Mouse (Mus musculus) right cerebral cortex, postnatal 10 days (tissue): Measurements from ENCODE around the gene Acer3.
A peak's percentile ranks its signal among the peaks of the same experiment; 100 is the strongest.

Experiments
- DNase-seq, 2 experiments: peaks; one replicate each; pipeline ENCODE4 v3.0.0; 2021; ENCODE audit warnings: low spot score in 2 of 2

Acer3 gene

DNA sequence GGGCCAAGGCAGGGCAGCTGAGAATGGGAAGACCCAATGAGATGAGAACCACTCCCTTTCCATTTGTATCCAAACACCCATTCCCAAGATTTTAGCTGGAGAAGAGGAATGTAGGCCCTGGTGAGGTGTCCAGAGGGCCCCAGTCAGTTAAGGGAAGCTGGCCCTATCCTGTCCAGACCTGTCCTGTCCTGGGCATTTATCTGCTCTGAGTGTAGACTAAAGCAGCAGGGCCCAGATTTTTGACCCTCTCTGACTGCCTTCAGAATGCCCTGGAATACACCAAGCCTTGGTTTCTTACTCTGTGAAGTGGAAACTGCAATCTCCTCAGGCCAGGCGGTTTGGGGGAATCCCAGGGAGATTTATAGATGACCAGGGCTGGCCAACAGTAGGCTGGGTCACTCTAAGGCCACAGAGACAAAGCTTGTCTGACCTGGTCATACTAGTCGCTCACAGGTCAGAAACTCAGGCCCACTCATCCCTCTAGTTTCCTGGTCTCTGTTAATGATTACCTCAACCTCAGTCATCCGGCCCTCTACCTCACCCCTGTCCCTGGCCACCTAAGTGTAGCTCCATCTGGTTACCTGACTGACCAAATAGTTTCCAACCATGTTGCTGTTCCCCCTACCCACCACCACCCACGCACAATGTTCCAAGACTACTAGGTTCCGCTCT lies 142.3 kb downstream of the Acer3 start:
- DNase-seq: no peak

DNA sequence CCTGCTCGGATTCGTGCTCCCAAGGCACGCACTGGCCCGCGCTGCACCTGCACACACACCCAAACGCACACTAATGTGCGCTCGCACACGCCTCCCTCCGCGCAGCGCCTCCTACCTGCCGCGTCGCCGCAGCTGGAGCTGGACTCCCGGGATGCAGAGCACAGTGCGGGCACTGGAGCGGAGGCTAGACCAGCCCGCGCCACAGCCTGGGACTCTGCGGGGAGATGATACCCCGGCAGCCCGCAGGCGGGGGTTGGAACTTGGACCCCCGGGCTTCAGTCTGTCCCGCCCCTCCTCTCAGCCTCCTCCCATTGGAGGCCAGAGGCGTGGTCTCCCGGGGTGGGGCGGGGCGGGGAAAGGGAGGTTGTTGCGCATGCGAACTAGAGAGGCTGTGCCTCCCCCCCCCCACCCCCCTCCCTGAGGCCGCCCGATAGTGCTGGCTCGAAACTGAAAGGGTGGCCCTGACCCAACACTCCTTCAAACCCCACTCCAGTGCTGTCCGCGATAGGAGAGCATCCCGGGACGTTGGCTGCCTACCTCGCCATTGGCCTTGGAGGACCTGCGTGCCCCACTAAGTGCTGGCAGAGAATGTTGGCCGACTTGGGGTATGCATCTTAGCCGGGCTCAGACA lies 143.0 kb downstream of the Acer3 start, which contains the start of gene Capn5:
Gene Capn5, minus strand, starts transcription at position 346 of the 631 bp plus-strand sequence.
- peak; percentile 71 to 73 for DNase-seq

DNA sequence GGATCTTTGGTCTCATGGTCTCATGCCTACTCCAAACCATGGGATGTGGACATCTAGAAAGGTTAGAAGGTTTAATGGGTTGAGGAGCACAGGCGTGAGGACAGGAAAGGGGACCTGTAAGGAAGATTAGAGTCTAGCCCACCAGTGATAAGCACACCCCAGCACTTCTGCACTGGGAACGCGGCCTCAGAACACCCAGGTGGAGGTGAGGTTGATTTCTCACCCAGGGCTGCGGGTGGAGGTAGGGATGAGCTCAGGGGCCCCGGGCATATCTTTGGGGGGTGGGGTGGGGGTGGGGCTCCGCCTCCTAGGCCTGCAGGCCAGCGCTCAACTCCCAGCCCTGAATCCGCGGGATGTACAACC lies 143.5 kb downstream of the Acer3 start:
- DNase-seq: no peak

DNA sequence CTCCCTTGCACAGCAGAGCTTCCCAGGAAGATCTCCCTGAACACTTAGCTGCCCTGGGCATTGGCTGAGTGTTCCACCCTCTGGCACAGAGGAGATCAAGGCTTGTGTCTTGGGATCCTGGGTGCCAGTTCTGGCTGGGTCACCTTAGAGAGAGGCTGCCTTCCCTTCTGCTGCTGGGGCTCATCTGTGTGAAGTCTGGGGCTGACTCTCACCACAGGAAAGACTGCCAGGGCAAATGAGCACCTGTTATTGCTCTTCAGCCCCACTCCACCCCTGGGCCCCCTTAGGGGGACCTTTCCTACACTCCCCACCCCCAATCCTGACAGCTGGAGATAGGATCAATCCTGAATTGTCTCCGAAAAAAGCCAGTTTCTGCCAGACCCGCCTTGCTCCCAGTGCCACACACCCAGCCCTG lies 143.9 kb downstream of the Acer3 start:
- DNase-seq: no peak

DNA sequence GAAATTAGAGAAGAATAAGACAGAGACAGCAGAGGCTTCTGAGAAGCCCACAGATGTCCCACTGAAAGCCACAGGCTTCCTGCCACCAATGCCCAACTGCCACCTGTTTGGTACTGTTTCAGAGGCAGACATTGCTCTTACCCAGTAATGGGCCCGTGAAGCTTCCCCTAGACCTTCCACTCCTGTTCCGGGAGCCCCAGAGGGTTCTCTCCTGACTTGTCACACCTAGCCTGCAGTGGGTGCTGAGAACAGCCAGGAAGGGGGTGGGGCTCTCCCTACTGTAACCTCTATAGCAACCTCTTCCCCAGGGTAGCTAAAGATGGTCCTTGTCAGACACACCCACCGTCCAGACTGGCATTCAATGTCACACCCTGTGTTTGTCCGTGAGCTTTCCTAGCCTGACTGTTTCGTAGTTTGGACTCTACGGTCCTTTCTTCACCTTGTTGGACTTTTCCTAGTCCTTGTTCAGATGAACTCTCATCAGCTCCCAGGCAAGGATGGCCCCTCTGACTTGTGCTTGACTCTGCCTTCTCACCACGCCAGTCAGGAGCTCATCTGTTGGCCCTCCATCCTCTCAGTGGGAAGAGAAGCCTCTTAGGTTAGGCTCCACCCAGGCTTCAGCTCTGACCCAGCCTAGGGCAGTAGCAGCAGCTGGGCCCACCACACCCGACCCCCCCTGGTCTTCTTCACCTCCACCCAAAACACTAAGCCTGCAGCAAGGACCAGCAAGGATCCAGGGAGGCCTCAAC lies 144.5 kb downstream of the Acer3 start:
- DNase-seq: no peak

DNA sequence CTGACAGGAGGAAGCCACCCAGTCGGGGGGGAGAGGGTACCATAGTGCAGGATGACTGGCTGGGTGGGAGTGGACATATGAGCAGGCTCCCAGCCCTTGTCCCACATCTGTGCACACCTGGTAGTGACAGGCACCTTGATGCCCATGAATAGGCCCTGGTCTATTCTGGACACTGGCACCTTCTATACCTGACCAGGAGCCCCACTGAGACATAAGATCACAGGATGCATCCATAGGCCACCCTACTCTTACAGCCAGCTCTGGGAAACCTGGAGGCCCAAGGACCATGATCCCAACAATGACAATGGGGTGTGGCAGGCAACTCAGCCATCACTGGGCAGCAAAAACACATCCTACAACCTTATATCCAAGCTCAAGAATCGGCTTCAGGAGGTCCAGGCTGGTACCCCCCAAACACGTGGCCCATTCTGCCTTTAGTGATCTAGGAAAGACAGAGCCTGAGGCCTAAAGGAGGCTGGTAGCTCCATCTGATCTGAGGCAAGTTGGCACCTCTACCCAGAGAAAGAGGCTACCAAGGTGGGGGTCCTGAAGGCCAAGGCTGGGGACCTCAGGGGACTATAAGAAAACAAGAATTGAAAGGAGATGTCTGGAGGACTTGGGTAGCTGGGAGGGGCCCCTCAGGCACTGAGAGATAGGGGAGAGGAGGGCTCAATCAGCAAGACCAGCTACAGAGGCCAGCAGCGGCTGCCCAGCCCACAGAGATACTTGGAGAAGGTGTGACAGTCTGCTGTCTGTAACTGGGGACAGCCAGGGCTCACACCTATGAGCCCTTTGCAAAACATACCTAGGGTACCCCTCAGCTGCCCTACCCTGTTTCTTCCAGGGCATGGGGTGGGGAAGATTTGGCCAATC lies 145.9 kb downstream of the Acer3 start:
- no peak for DNase-seq

DNA sequence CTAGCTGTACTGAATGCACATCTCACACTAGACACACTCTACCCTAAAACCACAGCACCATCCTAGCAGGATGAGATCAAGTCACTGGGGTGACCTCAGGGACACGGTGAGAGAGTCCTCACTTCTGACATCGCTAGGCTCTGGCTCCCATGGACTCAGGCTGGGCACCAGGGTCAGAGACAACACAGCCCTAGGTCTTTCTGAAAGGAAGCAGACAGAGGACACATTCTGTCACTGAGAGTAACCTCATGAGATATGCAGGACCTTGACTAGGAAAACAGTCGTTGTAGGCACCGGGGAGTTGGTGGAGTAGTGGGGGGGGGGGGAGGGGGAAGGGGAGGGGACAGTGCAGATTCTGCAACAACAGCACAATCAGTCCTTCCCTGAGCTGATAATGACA lies 147.6 kb downstream of the Acer3 start:
- no peak for DNase-seq

DNA sequence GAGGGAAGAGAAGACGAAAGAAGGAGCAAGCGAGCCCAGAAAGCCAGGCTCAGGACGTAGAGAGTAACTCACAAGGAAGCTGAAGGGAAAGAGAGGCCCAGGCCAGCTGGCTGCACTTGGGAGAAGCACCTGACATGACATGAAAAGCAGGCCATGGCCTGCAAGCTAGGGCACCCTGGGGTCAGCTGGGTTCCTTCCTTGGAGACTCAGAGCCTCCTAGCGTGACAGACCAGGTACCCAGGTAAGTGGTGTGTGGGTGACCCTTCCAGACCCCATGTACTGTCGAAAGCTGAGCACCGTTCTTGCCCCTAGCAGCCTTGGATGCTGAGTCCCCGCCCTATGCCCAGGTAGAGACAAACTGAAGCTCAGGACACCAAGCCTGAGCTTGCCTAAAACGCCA lies 148.3 kb downstream of the Acer3 start:
- DNase-seq: no peak

DNA sequence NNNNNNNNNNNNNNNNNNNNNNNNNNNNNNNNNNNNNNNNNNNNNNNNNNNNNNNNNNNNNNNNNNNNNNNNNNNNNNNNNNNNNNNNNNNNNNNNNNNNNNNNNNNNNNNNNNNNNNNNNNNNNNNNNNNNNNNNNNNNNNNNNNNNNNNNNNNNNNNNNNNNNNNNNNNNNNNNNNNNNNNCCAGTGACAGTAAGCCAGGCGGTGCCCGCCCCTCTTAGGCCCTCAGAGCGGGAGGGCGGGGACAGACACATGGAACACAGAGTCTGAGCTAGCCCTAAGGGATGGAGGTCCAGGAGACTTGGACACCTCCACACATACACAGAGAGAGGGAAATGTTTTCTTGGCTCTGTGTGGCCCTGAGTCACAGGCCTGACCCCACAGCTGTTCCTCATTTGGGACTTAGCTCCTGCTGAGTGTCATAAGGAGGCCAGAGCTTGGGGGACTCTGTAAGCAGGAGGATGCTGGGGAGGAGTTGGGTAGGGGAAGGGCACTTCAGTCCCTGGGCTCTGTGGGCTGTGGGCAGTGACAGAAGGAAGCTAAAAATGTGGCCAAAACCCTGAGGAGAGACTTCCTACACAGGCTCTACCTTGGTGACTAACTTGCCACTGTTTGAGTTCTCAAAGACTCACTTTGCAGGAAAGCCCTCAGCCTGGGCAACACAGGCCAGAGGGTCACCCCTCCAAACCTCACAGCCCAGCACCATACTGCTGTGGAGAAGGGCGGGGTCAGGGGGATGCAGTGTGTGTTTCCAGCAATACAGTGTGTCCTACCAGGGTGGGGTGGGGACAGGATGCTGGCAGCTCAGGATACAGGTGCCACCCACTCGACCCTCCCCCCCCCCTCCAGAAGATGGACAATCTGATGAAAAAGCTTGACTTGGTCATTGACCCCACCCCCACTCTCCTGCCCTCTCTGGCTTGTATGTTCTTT lies 149.6 kb downstream of the Acer3 start:
- peak in 1 of 2 experiments; percentile 25 for DNase-seq

DNA sequence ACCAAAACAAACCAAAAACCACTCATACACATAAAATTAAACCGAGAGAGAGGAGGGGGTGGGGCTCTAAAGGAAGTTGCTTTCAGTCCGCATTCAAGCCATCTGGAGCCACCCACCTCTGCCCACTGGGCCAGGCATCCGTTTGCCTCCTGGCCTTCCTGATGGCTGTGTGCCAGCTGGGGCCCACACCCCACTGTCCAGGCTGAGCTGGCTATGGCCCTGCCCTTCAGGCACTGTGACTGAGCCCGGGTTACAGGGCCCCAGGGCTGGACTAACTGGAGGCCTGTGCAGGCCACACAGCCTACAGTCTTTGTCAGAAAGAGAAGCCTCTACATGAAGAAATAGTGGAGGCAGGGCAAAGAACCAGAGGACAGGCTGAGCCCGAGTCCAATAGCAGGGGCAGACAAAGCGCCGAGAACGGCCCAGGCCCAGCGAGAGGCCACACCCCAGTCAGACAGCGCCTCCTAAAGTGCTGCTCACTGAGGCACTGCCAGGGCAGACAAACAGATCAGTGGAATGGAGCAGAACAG lies 155.9 kb downstream of the Acer3 start:
- DNase-seq: no peak

DNA sequence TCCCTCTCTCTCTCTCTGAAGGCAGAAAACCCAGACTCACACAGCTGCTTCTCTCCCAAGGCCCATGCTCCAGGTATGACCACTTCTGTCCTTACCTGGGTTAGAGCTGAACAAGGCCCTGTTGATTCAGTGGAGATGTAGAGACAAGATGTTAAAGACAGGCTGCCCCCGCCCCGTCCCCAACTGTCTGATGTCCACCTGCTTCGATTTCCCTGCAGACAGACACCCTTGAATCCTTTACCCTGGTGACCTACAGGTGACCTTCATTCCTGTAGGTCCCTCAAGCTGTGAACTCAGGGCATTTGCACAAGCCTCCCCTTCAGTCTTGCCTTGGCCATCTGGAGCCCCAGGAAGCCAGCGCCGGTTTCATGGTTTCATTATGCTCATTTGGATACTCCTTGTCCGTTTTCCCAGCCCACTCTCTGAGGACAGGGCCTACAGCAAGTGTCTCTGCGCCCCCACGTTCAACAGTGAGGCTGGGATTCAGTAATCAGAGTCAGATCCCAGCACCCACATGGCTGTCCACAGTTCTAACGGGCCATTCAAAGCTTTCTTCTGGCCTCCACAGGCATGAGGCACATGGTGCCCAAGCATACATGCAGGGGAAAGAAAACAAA lies 156.5 kb downstream of the Acer3 start:
- DNase-seq: no peak

DNA sequence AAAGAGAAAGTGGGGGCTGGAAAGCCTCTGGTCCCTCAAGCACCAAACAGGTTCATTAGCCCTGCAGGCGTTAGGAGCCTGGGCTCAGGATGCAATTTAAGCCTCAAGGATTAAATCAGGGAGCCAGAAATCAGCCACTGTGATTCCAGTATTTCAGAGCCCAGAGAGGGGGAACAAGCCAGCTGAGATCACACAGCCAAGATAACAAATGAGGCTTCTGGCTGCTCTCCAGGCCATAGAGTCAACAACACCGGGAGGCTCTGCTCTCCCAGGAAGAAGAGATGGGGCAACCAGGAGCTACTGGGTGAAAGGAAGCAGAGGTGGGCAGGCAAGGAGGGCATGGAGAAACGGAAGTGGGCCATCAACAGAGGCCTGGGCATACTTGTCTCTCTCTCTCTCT lies 157.3 kb downstream of the Acer3 start:
- no peak for DNase-seq

DNA sequence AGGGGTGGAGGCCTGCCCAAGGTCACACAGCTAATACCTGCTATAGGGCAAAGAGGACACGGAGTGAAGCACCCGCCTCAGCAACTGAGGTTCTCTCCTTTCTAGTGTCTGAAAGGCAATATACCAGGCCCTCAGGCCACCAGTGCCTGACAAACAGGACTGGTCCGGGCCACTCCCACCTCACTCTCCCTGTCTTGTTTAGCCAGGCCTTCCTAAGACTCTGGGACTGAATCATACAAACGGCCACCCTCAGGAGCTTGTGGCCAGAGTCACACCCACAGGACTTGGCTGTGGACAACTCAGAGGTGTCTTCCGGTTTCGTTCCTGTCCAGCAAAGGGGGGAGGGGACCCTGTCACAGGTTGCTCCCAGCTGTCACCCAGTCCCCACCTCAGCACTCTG lies 158.8 kb downstream of the Acer3 start:
- DNase-seq: no peak

DNA sequence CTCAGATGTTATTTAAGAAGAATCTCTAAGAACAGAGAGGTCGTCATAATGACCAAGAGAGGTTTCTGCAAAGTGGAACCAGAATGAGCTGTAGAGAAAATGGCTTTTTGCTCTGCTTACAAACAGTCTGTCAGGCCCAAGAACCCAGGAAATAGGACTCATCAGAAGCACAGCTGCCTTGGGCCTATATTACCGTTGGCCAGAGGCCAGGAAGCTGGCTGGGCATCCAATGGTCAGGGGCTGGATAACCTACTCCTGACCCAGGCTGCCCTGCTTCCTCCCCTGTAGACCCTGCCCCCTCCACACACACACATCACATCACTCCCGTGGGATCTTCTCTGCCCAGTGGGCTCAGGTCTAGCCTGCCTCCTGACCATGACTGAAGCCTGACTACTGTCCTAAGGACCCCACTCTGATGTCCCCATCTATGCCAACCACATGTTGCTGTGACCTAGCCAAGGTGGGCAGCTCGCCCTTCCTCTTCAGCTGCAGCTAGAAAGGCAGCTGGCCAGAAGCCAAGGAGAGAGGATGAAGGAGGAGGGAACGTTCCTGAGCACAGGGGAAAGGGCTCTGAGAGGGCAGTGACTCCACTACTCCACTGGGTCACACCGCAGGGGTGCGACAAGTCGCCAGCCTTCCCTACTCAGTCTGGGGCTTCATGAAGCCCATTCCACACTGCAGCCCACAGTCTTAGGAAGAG lies 160.8 kb downstream of the Acer3 start:
- DNase-seq: no peak

DNA sequence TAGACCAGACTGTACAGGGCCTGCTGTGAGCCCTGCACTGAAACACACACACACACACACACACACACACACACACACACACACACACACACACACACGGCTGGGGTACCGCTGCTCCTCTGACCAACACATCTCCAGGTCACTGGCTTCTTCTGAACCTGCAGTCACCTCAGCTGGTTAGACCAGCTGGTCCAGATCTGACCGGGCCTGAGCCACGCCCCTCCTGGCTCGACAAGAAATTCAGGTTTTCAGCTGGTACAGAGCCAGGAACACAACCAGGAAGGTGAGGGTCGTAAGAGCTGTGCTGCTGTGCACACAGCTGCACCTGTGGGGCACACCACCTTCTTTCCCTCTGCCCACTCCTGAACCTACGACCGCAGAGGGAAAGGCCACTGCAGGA lies 162.5 kb downstream of the Acer3 start:
- no peak for DNase-seq

DNA sequence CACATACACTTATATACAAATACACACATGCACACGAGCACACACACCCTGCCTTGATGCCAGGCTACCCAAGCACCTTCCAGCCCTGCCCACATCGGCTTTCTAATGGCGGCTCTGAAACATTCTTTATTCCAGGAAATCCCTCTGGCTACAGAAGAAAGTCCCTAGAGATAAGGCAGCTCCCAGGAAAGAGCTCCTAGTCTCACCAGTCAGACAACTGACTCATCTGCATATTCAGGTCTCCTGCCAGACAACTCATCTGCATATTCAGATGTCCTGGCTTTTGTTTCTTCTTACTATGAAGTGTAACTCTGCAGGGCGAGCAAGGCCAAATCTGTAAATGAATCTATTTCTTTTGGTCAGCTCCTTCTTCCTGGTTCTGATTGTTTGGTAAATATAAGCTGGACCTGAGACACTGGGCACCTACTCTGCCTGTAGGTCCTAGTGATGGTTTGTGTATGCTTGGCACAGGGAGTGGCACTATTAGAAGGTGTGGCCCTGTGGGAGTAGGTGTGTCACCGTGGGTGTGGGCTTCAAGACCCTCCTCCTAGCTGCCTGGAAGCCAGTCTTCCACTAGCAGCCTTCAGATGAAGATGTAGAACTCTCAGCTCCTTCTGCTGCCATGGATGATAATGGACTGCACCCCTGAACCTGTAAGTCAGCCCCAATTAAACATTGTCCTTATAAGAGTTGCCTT lies 163.2 kb downstream of the Acer3 start:
- DNase-seq: no peak
